Mouse (Mus musculus): ENCODE data around the gene Vat1. TPM values are rescaled to one million over a fixed set of nuclear protein-coding genes. Genes with fewer than 3 reads are reported as not detected.

Gene Vat1
- polyA plus RNA-seq (2012; fragmentation: generic; extraction: Trizol): 283 TPM

DNA sequence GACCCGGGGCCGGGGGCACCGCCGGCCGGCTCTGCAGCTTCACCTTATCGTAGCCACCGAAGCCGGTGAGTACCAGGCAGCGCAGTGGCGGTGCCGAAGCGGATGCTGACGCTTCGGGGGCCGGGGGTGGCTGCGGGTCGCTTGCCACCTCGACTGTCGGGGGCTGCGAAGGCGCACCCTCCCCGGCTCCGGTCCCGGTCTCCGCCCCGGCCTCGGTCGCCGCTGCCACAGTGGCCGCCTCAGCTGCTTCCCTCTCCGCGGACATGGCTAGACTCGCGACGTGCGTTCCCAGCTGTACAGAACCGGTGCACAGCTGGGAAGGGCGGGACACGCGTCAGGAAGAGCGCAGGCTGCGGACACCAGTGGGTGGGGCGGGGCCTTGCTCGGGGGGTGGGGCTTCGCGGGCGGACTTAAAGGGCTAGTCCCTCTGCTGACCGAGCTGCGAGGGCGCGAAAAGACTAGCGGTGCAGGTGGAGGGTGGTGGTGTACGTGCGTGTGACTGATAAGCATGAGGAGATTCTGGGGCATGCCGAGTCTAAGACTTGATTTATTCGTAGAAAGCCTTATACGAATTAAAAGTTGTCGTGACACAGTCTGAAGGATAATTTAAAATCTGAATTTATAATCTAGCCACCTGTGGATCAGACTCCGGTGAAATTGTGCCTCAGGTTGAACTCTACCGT, at the start of gene Vat1:
Vat1 (minus strand) TSS at position 362 of the 683 bp plus-strand sequence.
- Histone ChIP-seq H3K27me3 (ENCODE audit: control insufficient read depth, insufficient read depth, insufficient read length) (no peaks in the 10 kb centered on the region), H3K36me3 (ENCODE audit: control insufficient read depth, insufficient read depth) (peaks cover 13% of the 10 kb centered on the region), H3ac (ENCODE audit: control insufficient read depth, insufficient read length) (peak within 1 kb of the TSS; percentile 54), H3K4me3 (peak within 1 kb of the TSS; percentile 97), H3K4me2 (ENCODE audit: low read depth) (peak within 1 kb of the TSS; percentile 95), H3K79me2 (ENCODE audit: control insufficient read depth, insufficient read depth) (peaks cover 20% of the 10 kb centered on the region)
- TF ChIP-seq MAX (IDR thresholded peaks at IDR 0.05; ENCODE audit: low read depth) (no peak), USF1 (IDR thresholded peaks at IDR 0.05; ENCODE audit: low read depth) (no peak), POLR2AphosphoS2 (IDR thresholded peaks at IDR 0.05; ENCODE audit: insufficient read length, low read depth) (peak; percentile 90), SRF (IDR thresholded peaks at IDR 0.05; ENCODE audit: control insufficient read depth, insufficient read length, low read depth) (no peak), MYOD1 (IDR thresholded peaks at IDR 0.05; ENCODE audit: control insufficient read depth in 1 of 3, insufficient read length in 2 of 3, low read depth in 2 of 3) (peak in 2 of 3 experiments; percentile 28 to 81), TCF12 (IDR thresholded peaks at IDR 0.05; ENCODE audit: insufficient read depth, poor library complexity, severe bottlenecking) (no peak), MYOG (IDR thresholded peaks at IDR 0.05; ENCODE audit: control insufficient read depth in 1 of 3, insufficient read depth in 1 of 3, insufficient read length in 2 of 3, low read depth in 2 of 3) (peak in 2 of 3 experiments; percentile 61 to 83), TCF3 (IDR thresholded peaks at IDR 0.05; ENCODE audit: insufficient read length, low read depth) (no peak), POLR2A (IDR thresholded peaks at IDR 0.05; ENCODE audit: insufficient read length, low read depth) (peak; percentile 84), E2F4 (IDR thresholded peaks at IDR 0.05; ENCODE audit: insufficient read depth) (peak; percentile 28)

DNA sequence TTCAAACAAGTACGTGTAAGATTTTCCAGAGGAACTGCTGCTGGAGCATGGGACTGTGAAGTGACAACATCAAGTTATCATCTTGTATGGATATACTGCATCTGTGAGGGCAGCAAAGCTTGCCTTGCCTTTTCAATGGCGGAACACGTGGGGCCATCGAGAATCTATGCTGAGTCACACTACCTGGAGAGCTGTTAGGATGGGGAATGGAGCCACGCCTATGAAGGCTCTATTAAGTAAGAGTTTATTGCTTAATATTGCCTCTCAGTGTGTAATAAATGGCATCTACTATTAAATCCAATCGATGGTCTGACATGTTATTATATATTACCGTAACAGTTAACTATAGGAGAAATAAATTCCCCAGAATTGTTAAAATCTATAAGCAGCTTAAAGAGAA, 41.1 kb upstream of the Vat1 start:
- Histone ChIP-seq H3K4me2 (ENCODE audit: low read depth) (no peak overlapping the region), H3K27me3 (ENCODE audit: control insufficient read depth, insufficient read depth, insufficient read length) (no peaks in the 10 kb centered on the region), H3ac (ENCODE audit: control insufficient read depth, insufficient read length) (no peak overlapping the region), H3K79me2 (ENCODE audit: control insufficient read depth, insufficient read depth) (no peaks in the 10 kb centered on the region), H3K4me3 (no peak overlapping the region), H3K36me3 (ENCODE audit: control insufficient read depth, insufficient read depth) (no peaks in the 10 kb centered on the region)
- no peak for TF ChIP-seq REST (IDR thresholded peaks at IDR 0.05; ENCODE audit: insufficient read depth, insufficient read length)
- no peak for TF ChIP-seq MAX (IDR thresholded peaks at IDR 0.05; ENCODE audit: low read depth)
- TF ChIP-seq POLR2A (IDR thresholded peaks at IDR 0.05; ENCODE audit: insufficient read length, low read depth): no peak

GRCm38 (mm10) chr11:101506269-101506780, 40.3 kb upstream of the Vat1 start:
- no peaks in the 10 kb centered on the region for H3K36me3 ChIP-seq (ENCODE audit: control insufficient read depth, insufficient read depth)
- no peaks in the 10 kb centered on the region for H3K27me3 ChIP-seq (ENCODE audit: control insufficient read depth, insufficient read depth, insufficient read length)
- H3ac ChIP-seq (ENCODE audit: control insufficient read depth, insufficient read length): no peak overlapping the region
- no peak for TF ChIP-seq REST (IDR thresholded peaks at IDR 0.05; ENCODE audit: insufficient read depth, insufficient read length)
- TF ChIP-seq CEBPB (IDR thresholded peaks at IDR 0.05; ENCODE audit: insufficient read depth, poor library complexity, severe bottlenecking): no peak
- no peak for TF ChIP-seq MYOD1 (IDR thresholded peaks at IDR 0.05; ENCODE audit: control insufficient read depth in 1 of 3, insufficient read length in 2 of 3, low read depth in 2 of 3)
- no peak for TF ChIP-seq USF1 (IDR thresholded peaks at IDR 0.05; ENCODE audit: low read depth)
- no peak for TF ChIP-seq POLR2AphosphoS2 (IDR thresholded peaks at IDR 0.05; ENCODE audit: insufficient read length, low read depth)
- no peak for TF ChIP-seq TCF12 (IDR thresholded peaks at IDR 0.05; ENCODE audit: insufficient read depth, poor library complexity, severe bottlenecking)
- TF ChIP-seq POLR2A (IDR thresholded peaks at IDR 0.05; ENCODE audit: insufficient read length, low read depth): no peak
- TF ChIP-seq TCF3 (IDR thresholded peaks at IDR 0.05; ENCODE audit: insufficient read length, low read depth): no peak
- TF ChIP-seq MAX (IDR thresholded peaks at IDR 0.05; ENCODE audit: low read depth): no peak
- no peak for TF ChIP-seq SRF (IDR thresholded peaks at IDR 0.05; ENCODE audit: control insufficient read depth, insufficient read length, low read depth)
- H3K4me3 ChIP-seq: no peak overlapping the region
- no peaks in the 10 kb centered on the region for H3K79me2 ChIP-seq (ENCODE audit: control insufficient read depth, insufficient read depth)
- H3K4me2 ChIP-seq (ENCODE audit: low read depth): no peak overlapping the region

- TF ChIP-seq CEBPB (IDR thresholded peaks at IDR 0.05; ENCODE audit: insufficient read depth, poor library complexity, severe bottlenecking) (no peak), TCF12 (IDR thresholded peaks at IDR 0.05; ENCODE audit: insufficient read depth, poor library complexity, severe bottlenecking) (no peak), MYOD1 (IDR thresholded peaks at IDR 0.05; ENCODE audit: control insufficient read depth in 1 of 3, insufficient read length in 2 of 3, low read depth in 2 of 3) (no peak), USF1 (IDR thresholded peaks at IDR 0.05; ENCODE audit: low read depth) (no peak), POLR2A (IDR thresholded peaks at IDR 0.05; ENCODE audit: insufficient read length, low read depth) (no peak), SRF (IDR thresholded peaks at IDR 0.05; ENCODE audit: control insufficient read depth, insufficient read length, low read depth) (no peak), MAX (IDR thresholded peaks at IDR 0.05; ENCODE audit: low read depth) (no peak), REST (IDR thresholded peaks at IDR 0.05; ENCODE audit: insufficient read depth, insufficient read length) (no peak), TCF3 (IDR thresholded peaks at IDR 0.05; ENCODE audit: insufficient read length, low read depth) (no peak), E2F4 (IDR thresholded peaks at IDR 0.05; ENCODE audit: insufficient read depth) (no peak), POLR2AphosphoS2 (IDR thresholded peaks at IDR 0.05; ENCODE audit: insufficient read length, low read depth) (no peak), MYOG (IDR thresholded peaks at IDR 0.05; ENCODE audit: control insufficient read depth in 1 of 3, insufficient read depth in 1 of 3, insufficient read length in 2 of 3, low read depth in 2 of 3) (no peak)
- H3ac ChIP-seq (ENCODE audit: control insufficient read depth, insufficient read length): no peak overlapping the region
Observed at GRCm38 (mm10) chr11:101486126-101486525, 20.1 kb upstream of the Vat1 start.

More at GRCm38 (mm10) chr11:101486126-101486525, 20.1 kb upstream of the Vat1 start:
- H3K79me2 ChIP-seq (ENCODE audit: control insufficient read depth, insufficient read depth): no peaks in the 10 kb centered on the region
- H3K27me3 ChIP-seq (ENCODE audit: control insufficient read depth, insufficient read depth, insufficient read length): no peaks in the 10 kb centered on the region
- H3K36me3 ChIP-seq (ENCODE audit: control insufficient read depth, insufficient read depth): peaks cover 3% of the 10 kb centered on the region
- H3K4me2 ChIP-seq (ENCODE audit: low read depth): no peak overlapping the region
- H3K4me3 ChIP-seq: no peak overlapping the region

Data from myocyte (in vitro differentiated cells).